ENCODE assay signal across 8 mouse cellular contexts in the genomic region with DNA sequence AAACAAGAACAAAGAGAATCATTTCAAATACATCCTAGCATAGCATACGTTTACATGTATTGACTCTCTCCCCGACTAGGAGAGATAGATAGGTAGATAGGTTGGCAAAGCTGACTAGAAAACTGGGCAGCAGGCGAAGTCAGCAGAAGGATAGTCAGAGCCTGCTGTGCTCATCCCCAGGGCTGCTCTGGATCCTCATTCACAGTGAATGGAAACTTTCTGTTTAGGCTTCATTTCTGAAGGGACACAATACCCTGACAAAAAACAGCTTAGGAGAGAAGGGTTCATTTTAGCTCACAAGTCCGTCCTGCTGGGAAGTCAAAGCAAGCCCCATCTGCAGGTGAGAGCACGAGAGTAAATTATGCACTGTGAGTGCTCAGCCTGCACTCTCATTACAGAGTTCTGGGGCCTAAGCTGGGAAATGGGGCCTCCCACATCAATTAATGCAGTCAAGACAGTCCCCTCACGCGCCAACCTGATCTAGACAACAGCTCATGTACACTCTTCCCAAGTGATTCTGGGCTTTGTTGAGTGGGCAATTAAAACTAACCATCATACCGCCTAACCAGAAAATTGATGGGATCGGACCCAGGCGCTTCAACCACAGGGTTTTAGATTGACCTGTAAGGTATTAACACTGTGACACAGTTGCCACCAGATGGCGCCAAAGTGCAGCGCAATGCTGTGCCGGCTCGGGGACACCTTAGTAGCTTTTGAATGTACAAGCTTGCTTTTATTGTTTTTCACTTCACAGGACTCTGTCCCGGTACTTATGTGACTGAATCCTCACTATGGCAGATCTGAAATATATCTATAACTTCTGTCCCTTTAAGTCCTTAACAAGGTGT. TPM values are rescaled to one million over a fixed set of nuclear protein-coding genes. Genes with fewer than 3 reads are reported as not detected.
DNase-seq lines count a peak whose midpoint lies in the region; ATAC-seq lines count a peak whose summit lies in the region.

No protein-coding gene starts in this region.

- peaks cover 6% of the 10 kb centered on the region for H3K36me3 ChIP-seq in hindbrain, embryonic 16.5 days (ENCODE audit: control insufficient read depth, insufficient read depth, low read length)

- ATAC-seq in hindbrain, embryonic 16.5 days: peak; percentile 95

- H3K9ac ChIP-seq in hindbrain, embryonic 16.5 days (ENCODE audit: low read depth, low read length): no peak overlapping the region

- DNase-seq in T-cell, adult 2 months (ENCODE audit: low spot score): peak; percentile 43
- peak; percentile 83 to 93 for DNase-seq in cerebellum, postnatal 25 days
- peak; percentile 78 for DNase-seq in frontal cortex, postnatal 36 days (ENCODE audit: low spot score in 2 of 2)
- DNase-seq in layer of hippocampus, postnatal 36 days: peak; percentile 70 to 76
- DNase-seq in lung, postnatal 25 days (ENCODE audit: low spot score): peak; percentile 79
- peak; percentile 68 for DNase-seq in retina, postnatal 7 days (ENCODE audit: low read depth, low spot score)
- DNase-seq in thymus, postnatal 4 days: peak; percentile 92

- no peak overlapping the region for H3K4me3 ChIP-seq in hindbrain, embryonic 16.5 days (ENCODE audit: low read length)

- no peaks in the 10 kb centered on the region for H3K27me3 ChIP-seq in hindbrain, embryonic 16.5 days (replicated peaks; ENCODE audit: control insufficient read depth, insufficient read depth, low read length)

- no peaks in the 10 kb centered on the region for H3K4me1 ChIP-seq in hindbrain, embryonic 16.5 days (ENCODE audit: control insufficient read depth, insufficient read depth, low read depth, low read length)

- H3K9me3 ChIP-seq in hindbrain, embryonic 16.5 days (ENCODE audit: control insufficient read depth, low read length): no peaks in the 10 kb centered on the region

- 18% methylated on average over 15 of the region's 15 CpGs for WGBS in hindbrain, embryonic 16.5 days

- H3K27ac ChIP-seq in hindbrain, embryonic 16.5 days (ENCODE audit: low read depth, low read length): no peak overlapping the region

- H3K4me2 ChIP-seq in hindbrain, embryonic 16.5 days (ENCODE audit: low read length): no peak overlapping the region

RNA-seq across cellular contexts. Expression of a gene that starts 42.4 kb away (rescaled TPM):
- polyA plus RNA-seq in hindbrain, embryonic 16.5 days (2015; fragmentation: Nextera tagmentation; extraction: Ambion mirVana): 19.8 and 21.2 TPM in 2 replicates
- 10 to 100 TPM; 18.6 to 20.4 TPM for total RNA-seq in layer of hippocampus, postnatal 36 days (2021)

RNA-seq across cellular contexts. Expression of a gene that starts 42.8 kb away (rescaled TPM):
- 16.3 and 17.0 TPM in 2 replicates for polyA plus RNA-seq in hindbrain, embryonic 16.5 days (2015; fragmentation: Nextera tagmentation; extraction: Ambion mirVana)
- total RNA-seq in layer of hippocampus, postnatal 36 days (2021): 10 to 100 TPM; 14.3 to 16.2 TPM
